Mouse (Mus musculus) heart, adult 2 months (tissue): ENCODE results near the gene Crat. TPM values are rescaled to one million over a fixed set of nuclear protein-coding genes. Genes with fewer than 3 reads are reported as not detected.

Experiments used
- DNase-seq, 2 experiments: peaks; one replicate each; pipeline ENCODE4 v3.0.0; 2021
- H3K27ac ChIP-seq: fragments of 200-600 bp; 2 replicates; pipeline ENCODE4 v1.8.1; 2022
- H3K27me3 ChIP-seq: fragments of 200-500 bp; 2 replicates; pipeline ENCODE4 v1.6.1; 2012; ENCODE audit warnings: mild to moderate bottlenecking, low read length, inconsistent platforms, mixed read lengths; ENCODE audit not compliant: control insufficient read depth, insufficient read depth
- H3K36me3 ChIP-seq: fragments of 200-500 bp; 2 replicates; pipeline ENCODE4 v1.6.1; 2012; ENCODE audit warnings: low read length, inconsistent platforms; ENCODE audit not compliant: control insufficient read depth, insufficient read depth
- H3K4me1 ChIP-seq: fragments of 200-500 bp; 2 replicates; pipeline ENCODE4 v1.6.1; 2011; ENCODE audit warnings: low read length; ENCODE audit not compliant: control insufficient read depth, insufficient read depth
- H3K4me3 ChIP-seq: fragments of 200-600 bp; 2 replicates; pipeline ENCODE4 v1.8.1; 2022
- H3K79me2 ChIP-seq: fragments of 200-500 bp; replicated peaks from 2 replicates; pipeline ENCODE4 v1.6.1; 2012; ENCODE audit warnings: mild to moderate bottlenecking, inconsistent platforms, low read length, moderate library complexity, mixed read lengths; ENCODE audit not compliant: control insufficient read depth, insufficient read depth
- H3K9ac ChIP-seq: fragments of 200-500 bp; 2 replicates; pipeline ENCODE4 v1.6.1; 2012; ENCODE audit warnings: low read depth, mild to moderate bottlenecking, control low read depth, inconsistent platforms, low read length, mixed read lengths
- CTCF ChIP-seq: fragments of 200-600 bp; IDR thresholded peaks from 2 replicates; pipeline ENCODE4 v1.8.1; 2022; ENCODE audit warnings: antibody characterized with exemption, mild to moderate bottlenecking, moderate library complexity
- EP300 ChIP-seq: fragments of 200-500 bp; IDR thresholded peaks from 2 replicates; pipeline ENCODE4 v1.6.1; 2011; ENCODE audit warnings: low read depth, low read length, control low read depth; ENCODE audit not compliant: insufficient read depth
- POLR2A ChIP-seq: fragments of 200-500 bp; IDR thresholded peaks from 2 replicates; pipeline ENCODE4 v1.6.1; 2011; ENCODE audit warnings: mild to moderate bottlenecking, low read depth, low read length, control low read depth; ENCODE audit not compliant: insufficient read depth
- WGBS: fragments of 180-500 bp; shearing (Covaris S2); methylation state at CpG from one replicate; pipeline ENCODE4 v1.1.7; 2018; 5-methylcytosine and 5-hydroxymethylcytosine counted together
- intact Hi-C: fragments of 180-260 bp; cut with DNase I; formaldehyde crosslinking; loops from one replicate; pipeline ENCODE4 v1.15.1; 2025
- long read RNA-seq: library from polyadenylated mRNA; stranded (forward); transcript quantifications from one replicate; pipeline ENCODE4 v2.0.0, GENCODE M21; 2021
- polyA plus RNA-seq: library from polyadenylated mRNA; depleted of rRNA; stranded (reverse); fragments of >200 nt; gene quantifications from 2 replicates; pipeline ENCODE4 v1.2.3, GENCODE M21; 2012; rRNA removed
- total RNA-seq, 2 experiments: library from RNA; stranded (reverse); gene quantifications; 2 replicates each; pipeline ENCODE4 v1.2.3; 2021

The Crat gene
- total RNA-seq (100 to 1,000 TPM; 452 to 542 TPM), polyA plus RNA-seq (695 and 713 TPM in 2 replicates)
- long read RNA-seq, transcript Crat-201 (14 exons, 3,833 nt): major isoform, 654 of 820 reads
- long read RNA-seq, partial matches to known transcripts: 49 of 820 reads
- long read RNA-seq, other reads (novel, unspliced or antisense): 117 of 820 reads

- TF ChIP-seq POLR2A (peak; percentile 92), EP300 (peak; percentile 29; the same call in 1 of the 2 replicates), CTCF (no peak)
- under 1% methylated on average over 58 of the region's 58 CpGs for WGBS
- Histone ChIP-seq H3K27me3 (no peaks in the 10 kb centered on the region), H3K4me3 (peak within 1 kb of the TSS; percentile 79), H3K79me2 (peaks cover 1% of the 10 kb centered on the region), H3K4me1 (peaks cover 8% of the 10 kb centered on the region), H3K9ac (peak within 1 kb of the TSS; percentile 94), H3K27ac (peak within 1 kb of the TSS; percentile 97), H3K36me3 (no peaks in the 10 kb centered on the region)
- intact Hi-C loops: loop anchor here (1.0 to 2.0 kb wide), 2 partner anchors 23 to 51 kb away; partner anchors contain the start of genes Dolpp1 and Miga2
- peak; percentile 96 to 98 for DNase-seq
Measured at GRCm38 (mm10) chr2:30415157-30415935, at the start of gene Crat. TSS of gene Crat (minus strand) at chr2:30415813.

GRCm38 (mm10) chr2:30464411-30464810, 48.8 kb upstream of the Crat start:
- peak overlapping the region; percentile 11 for H3K4me3 ChIP-seq
- 0 out of 2 replicates have a peak overlapping the region, but pooled peaks have one; percentile 12 for H3K9ac ChIP-seq
- intact Hi-C loops: no loop called here
- DNase-seq: no peak
- TF ChIP-seq POLR2A (no peak), EP300 (no peak), CTCF (no peak)
- H3K27ac ChIP-seq: peak overlapping the region; percentile 79
- H3K27me3 ChIP-seq: no peaks in the 10 kb centered on the region
- 0 out of 2 replicates have a peak, but pooled peaks cover 2% of the 10 kb centered on the region for H3K4me1 ChIP-seq
- 20% methylated on average over 5 of the region's 5 CpGs for WGBS
- no peaks in the 10 kb centered on the region for H3K36me3 ChIP-seq
- H3K79me2 ChIP-seq: no peaks in the 10 kb centered on the region

- Histone ChIP-seq H3K36me3 (no peaks in the 10 kb centered on the region), H3K9ac (peak overlapping the region; percentile 14; the same call in 1 of the 2 replicates), H3K79me2 (no peaks in the 10 kb centered on the region), H3K4me1 (0 out of 2 replicates have a peak, but pooled peaks cover 2% of the 10 kb centered on the region), H3K4me3 (peak overlapping the region; percentile 11), H3K27ac (peak overlapping the region; percentile 79), H3K27me3 (no peaks in the 10 kb centered on the region)
- TF ChIP-seq POLR2A (peak; percentile 71), EP300 (peak; percentile 86), CTCF (no peak)
- peak; percentile 67 to 83 for DNase-seq
- intact Hi-C loops: no loop called here
- under 1% methylated on average over 9 of the region's 9 CpGs for WGBS
Measured at GRCm38 (mm10) chr2:30463904-30464330, 48.3 kb upstream of the Crat start.

GRCm38 (mm10) chr2:30463341-30463761, 47.7 kb upstream of the Crat start:
- Histone ChIP-seq H3K9ac (no peak overlapping the region), H3K79me2 (no peaks in the 10 kb centered on the region), H3K4me1 (0 out of 2 replicates have a peak, but pooled peaks cover 2% of the 10 kb centered on the region), H3K4me3 (no peak overlapping the region), H3K36me3 (no peaks in the 10 kb centered on the region), H3K27me3 (no peaks in the 10 kb centered on the region), H3K27ac (peak overlapping the region; percentile 79)
- no peak for TF ChIP-seq CTCF
- no peak for TF ChIP-seq POLR2A
- TF ChIP-seq EP300: no peak
- WGBS: 39% methylated on average over 5 of the region's 5 CpGs
- DNase-seq: no peak
- intact Hi-C loops: no loop called here

- WGBS: 93% methylated on average over 6 of the region's 6 CpGs
- TF ChIP-seq POLR2A (no peak), CTCF (peak; percentile 41)
- no peak overlapping the region for H3K27ac ChIP-seq
Measured at GRCm38 (mm10) chr2:30459241-30459640, 43.6 kb upstream of the Crat start.

More at GRCm38 (mm10) chr2:30459241-30459640, 43.6 kb upstream of the Crat start:
- no peaks in the 10 kb centered on the region for H3K36me3 ChIP-seq
- no peak overlapping the region for H3K9ac ChIP-seq
- H3K27me3 ChIP-seq: no peaks in the 10 kb centered on the region
- no peak overlapping the region for H3K4me3 ChIP-seq
- no peak for DNase-seq
- H3K79me2 ChIP-seq: no peaks in the 10 kb centered on the region
- intact Hi-C loops: no loop called here
- no peaks in the 10 kb centered on the region for H3K4me1 ChIP-seq
